Mouse (Mus musculus) midbrain, embryonic 11.5 days (tissue): Measurements from ENCODE around the gene Tle1. TPM values are rescaled to one million over a fixed set of nuclear protein-coding genes. Genes with fewer than 3 reads are reported as not detected.

Experiments
- ATAC-seq: fragments of 200-750 bp; cut with Nextera tagmentation; 2 replicates; pipeline ENCODE4 v1.8.0; 2017; ENCODE audit warnings: moderate TSS enrichment, moderate library complexity; ENCODE audit not compliant: low FRiP score
- DNase-seq: peaks from one replicate; pipeline ENCODE4 v3.0.0; 2015; ENCODE audit warnings: low spot score; ENCODE audit errors: missing footprints
- H3K27ac ChIP-seq: fragments of 300-500 bp; sonication (generic); 2 replicates; pipeline ENCODE4 v1.5.1; 2014; ENCODE audit warnings: low read depth, low read length
- H3K27me3 ChIP-seq: fragments of 300-500 bp; sonication (generic); 2 replicates; pipeline ENCODE4 v1.6.1; 2014; ENCODE audit warnings: mild to moderate bottlenecking, low read length, moderate library complexity, mixed read lengths; ENCODE audit not compliant: control insufficient read depth, insufficient read depth
- H3K36me3 ChIP-seq: fragments of 300-500 bp; sonication (generic); 2 replicates; pipeline ENCODE4 v1.6.1; 2014; ENCODE audit warnings: mild to moderate bottlenecking, low read length, moderate library complexity, mixed read lengths; ENCODE audit not compliant: control insufficient read depth, insufficient read depth
- H3K4me1 ChIP-seq: fragments of 300-500 bp; sonication (generic); 2 replicates; pipeline ENCODE4 v1.6.1; 2014; ENCODE audit warnings: low read length; ENCODE audit not compliant: control insufficient read depth, insufficient read depth
- H3K4me2 ChIP-seq: fragments of 300-500 bp; sonication (generic); 2 replicates; pipeline ENCODE4 v1.6.1; 2014; ENCODE audit warnings: mild to moderate bottlenecking, moderate library complexity
- H3K4me3 ChIP-seq: fragments of 300-500 bp; sonication (generic); 2 replicates; pipeline ENCODE4 v1.5.1; 2014; ENCODE audit warnings: low read depth, low read length
- H3K9ac ChIP-seq: fragments of 300-500 bp; sonication (generic); 2 replicates; pipeline ENCODE4 v1.6.1; 2014; ENCODE audit warnings: low read length
- H3K9me3 ChIP-seq: fragments of 300-500 bp; sonication (generic); 2 replicates; pipeline ENCODE4 v1.6.1; 2016; ENCODE audit warnings: low read length; ENCODE audit not compliant: control insufficient read depth
- WGBS: fragments of 180-500 bp; shearing (Covaris S2); extraction: QIAGEN DNeasy Blood & Tissue Kit; methylation state at CpG from one replicate; pipeline ENCODE4 v1.1.7; 2014; 5-methylcytosine and 5-hydroxymethylcytosine counted together
- polyA plus RNA-seq: library from polyadenylated mRNA; unstranded; fragments of >200 nt; fragmentation: Nextera tagmentation; extraction: Ambion mirVana; gene quantifications from 2 replicates; pipeline ENCODE4 v1.2.1, GENCODE M21; 2014

Tle1 gene
- polyA plus RNA-seq, 1 experiment from 2014 or later: 40.4 TPM

DNA sequence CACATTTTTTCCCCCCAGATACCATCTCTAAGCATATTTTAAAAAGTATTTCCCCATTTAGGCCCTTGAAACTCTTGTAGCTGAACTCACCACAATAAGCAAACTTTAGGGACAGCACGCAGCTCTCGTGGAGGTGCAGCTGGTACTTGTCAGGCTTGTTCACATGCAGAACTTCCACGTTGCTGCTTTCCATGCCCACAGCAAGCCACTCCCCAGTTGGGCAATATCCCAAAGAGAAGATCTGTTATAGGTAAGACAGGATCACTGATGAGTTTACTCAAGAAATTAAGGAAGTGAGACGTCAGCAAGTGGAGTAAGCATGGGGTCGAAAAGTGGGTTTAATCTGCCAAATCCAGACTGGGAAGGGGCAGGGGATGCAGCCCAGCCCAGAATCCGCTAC lies 80.7 kb downstream of the Tle1 start:
- H3K27ac ChIP-seq: no peak overlapping the region
- no peaks in the 10 kb centered on the region for H3K27me3 ChIP-seq
- no peak overlapping the region for H3K9ac ChIP-seq
- ATAC-seq (no peak), DNase-seq (no peak)
- H3K4me2 ChIP-seq: no peak overlapping the region
- H3K4me3 ChIP-seq: no peak overlapping the region
- H3K36me3 ChIP-seq: peaks cover 21% of the 10 kb centered on the region
- no peaks in the 10 kb centered on the region for H3K9me3 ChIP-seq
- 88% methylated on average over 6 of the region's 6 CpGs for WGBS
- H3K4me1 ChIP-seq: no peaks in the 10 kb centered on the region

DNA sequence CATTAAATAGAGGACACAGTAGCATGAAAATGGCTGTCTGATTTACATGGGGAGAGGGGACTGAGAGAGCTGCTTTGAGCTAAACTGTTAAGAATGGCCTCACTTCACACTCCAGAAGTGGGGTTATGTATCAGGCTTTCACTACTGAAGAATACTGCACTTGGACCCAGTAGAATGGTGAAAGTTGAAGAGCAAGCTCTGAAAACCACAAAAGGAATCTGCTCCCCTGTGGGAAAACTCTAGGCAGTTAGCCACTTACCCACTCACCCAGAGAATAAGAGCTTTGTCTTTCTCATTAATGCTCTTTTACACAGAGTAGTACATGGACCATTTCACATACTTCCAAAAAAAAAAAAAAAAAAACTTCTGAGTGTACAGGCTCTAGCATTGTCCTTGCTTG lies 95.0 kb downstream of the Tle1 start:
- H3K4me2 ChIP-seq: no peak overlapping the region
- H3K27ac ChIP-seq: no peak overlapping the region
- DNase-seq (no peak), ATAC-seq (no peak)
- no peak overlapping the region for H3K9ac ChIP-seq
- no peaks in the 10 kb centered on the region for H3K27me3 ChIP-seq
- no peak overlapping the region for H3K4me3 ChIP-seq
- H3K9me3 ChIP-seq: no peaks in the 10 kb centered on the region; the same call in 1 of the 2 replicates
- H3K36me3 ChIP-seq: no peaks in the 10 kb centered on the region
- H3K4me1 ChIP-seq: no peaks in the 10 kb centered on the region

- H3K4me3 ChIP-seq: no peak overlapping the region
- no peaks in the 10 kb centered on the region; the same call in 1 of the 2 replicates for H3K9me3 ChIP-seq
- H3K27ac ChIP-seq: no peak overlapping the region
- H3K4me1 ChIP-seq: no peaks in the 10 kb centered on the region
- no peaks in the 10 kb centered on the region for H3K27me3 ChIP-seq
- DNase-seq: no peak
- no peak for ATAC-seq
- no peak overlapping the region for H3K9ac ChIP-seq
- no peak overlapping the region for H3K4me2 ChIP-seq
- H3K36me3 ChIP-seq: no peaks in the 10 kb centered on the region
Measured at GRCm38 (mm10) chr4:72104186-72104585, 96.5 kb downstream of the Tle1 start.

GRCm38 (mm10) chr4:72087811-72088210 lies 112.9 kb downstream of the Tle1 start:
- H3K36me3 ChIP-seq: no peaks in the 10 kb centered on the region
- H3K4me3 ChIP-seq: no peak overlapping the region
- H3K27ac ChIP-seq: no peak overlapping the region
- H3K4me1 ChIP-seq: no peaks in the 10 kb centered on the region
- WGBS: 93% methylated on average over 4 of the region's 4 CpGs
- DNase-seq (no peak), ATAC-seq (no peak)
- H3K4me2 ChIP-seq: no peak overlapping the region
- no peak overlapping the region for H3K9ac ChIP-seq
- H3K9me3 ChIP-seq: no peaks in the 10 kb centered on the region
- no peaks in the 10 kb centered on the region for H3K27me3 ChIP-seq

GRCm38 (mm10) chr4:72069111-72069534 lies 131.6 kb downstream of the Tle1 start:
- H3K4me2 ChIP-seq: no peak overlapping the region
- no peaks in the 10 kb centered on the region for H3K9me3 ChIP-seq
- H3K4me3 ChIP-seq: no peak overlapping the region
- ATAC-seq (no peak), DNase-seq (no peak)
- H3K36me3 ChIP-seq: no peaks in the 10 kb centered on the region
- H3K4me1 ChIP-seq: no peaks in the 10 kb centered on the region
- no peaks in the 10 kb centered on the region for H3K27me3 ChIP-seq
- no peak overlapping the region for H3K27ac ChIP-seq
- no peak overlapping the region for H3K9ac ChIP-seq
- WGBS: 65% methylated on average over 5 of the region's 5 CpGs

DNA sequence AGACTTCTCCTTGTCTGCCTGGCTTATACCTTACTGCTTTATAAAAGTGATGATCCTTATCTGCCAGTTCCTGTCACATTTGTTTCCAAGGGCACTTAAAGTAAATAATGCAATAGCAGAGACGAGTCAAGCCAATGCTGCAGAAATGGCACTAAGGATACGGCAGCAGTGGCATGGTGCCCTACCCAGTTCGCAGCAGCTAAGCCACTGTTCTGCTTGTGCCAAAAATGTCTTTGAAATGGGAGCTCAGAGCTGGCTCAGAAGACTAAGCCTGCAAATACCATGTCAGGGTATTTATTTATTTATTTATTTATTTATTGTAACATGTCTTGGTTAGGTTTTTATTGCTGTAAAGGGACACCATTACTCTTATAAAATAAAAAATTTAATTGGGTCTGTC lies 132.8 kb downstream of the Tle1 start:
- H3K9ac ChIP-seq: no peak overlapping the region
- no peaks in the 10 kb centered on the region for H3K36me3 ChIP-seq
- 89% methylated on average over 3 of the region's 3 CpGs for WGBS
- no peak for ATAC-seq
- H3K27me3 ChIP-seq: no peaks in the 10 kb centered on the region
- H3K4me3 ChIP-seq: no peak overlapping the region
- no peaks in the 10 kb centered on the region for H3K9me3 ChIP-seq
- DNase-seq: no peak
- H3K27ac ChIP-seq: no peak overlapping the region
- H3K4me1 ChIP-seq: no peaks in the 10 kb centered on the region
- H3K4me2 ChIP-seq: no peak overlapping the region
